Mouse (Mus musculus): ENCODE measurements around the gene Eif3i.

DNA sequence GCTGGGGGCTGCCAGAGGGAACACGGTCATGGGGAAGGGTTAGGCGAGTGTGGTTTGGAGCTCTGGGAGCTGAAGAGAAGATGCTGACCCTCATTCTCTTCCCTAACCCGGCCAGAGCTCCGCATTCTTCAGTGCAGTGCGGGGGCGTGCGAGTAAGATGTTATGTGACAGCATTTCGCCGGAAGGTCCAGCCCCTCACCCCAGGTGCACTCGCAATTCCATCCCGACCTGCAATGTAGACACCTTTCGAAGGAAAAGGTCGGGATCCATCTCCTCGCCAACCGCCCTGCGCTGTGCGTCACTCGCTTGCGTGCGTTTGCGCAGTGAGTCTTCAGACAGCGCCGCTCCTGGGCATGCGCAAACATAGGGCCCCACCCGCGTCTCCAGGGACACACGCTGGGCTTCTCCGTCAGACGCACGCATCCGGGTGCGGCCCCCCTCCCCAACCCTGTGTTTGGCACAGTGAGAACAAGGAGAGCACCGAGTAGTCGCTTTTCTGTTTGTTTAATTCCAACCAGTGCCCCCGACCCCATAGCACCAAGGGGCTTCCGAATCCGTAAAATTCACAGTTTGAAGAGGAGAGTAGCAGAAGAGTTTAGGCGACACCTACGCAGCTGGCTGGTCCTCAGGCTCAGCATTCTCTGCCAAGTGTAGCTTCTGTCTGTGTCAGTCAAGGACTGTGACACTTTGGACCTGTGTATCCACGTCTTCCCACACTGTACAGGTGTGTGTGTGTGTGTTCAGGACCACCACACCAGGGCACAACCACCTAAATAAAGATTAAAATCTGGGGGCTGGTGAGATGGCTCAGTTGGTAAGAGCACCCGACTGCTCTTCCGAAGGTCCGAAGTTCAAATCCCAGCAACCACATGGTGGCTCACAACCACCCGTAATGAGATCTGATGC is 18.6 kb upstream of the Eif3i start, which contains the start of gene Iqcc:
- TF ChIP-seq CTCF (IDR thresholded peaks at IDR 0.05; ENCODE audit: borderline replicate concordance, control insufficient read depth, extremely low read depth, insufficient read depth, low read length, poor library complexity) (peak; percentile 30; the same call in 1 of the 2 replicates), POLR2A (IDR thresholded peaks at IDR 0.05; ENCODE audit: control insufficient read depth, extremely low read depth, insufficient read depth, low read length, poor library complexity) (peak; percentile 94)

Measured in thymus, adult 2 months (tissue).